Mouse (Mus musculus): ENCODE results near the gene Frmd4b.

DNA sequence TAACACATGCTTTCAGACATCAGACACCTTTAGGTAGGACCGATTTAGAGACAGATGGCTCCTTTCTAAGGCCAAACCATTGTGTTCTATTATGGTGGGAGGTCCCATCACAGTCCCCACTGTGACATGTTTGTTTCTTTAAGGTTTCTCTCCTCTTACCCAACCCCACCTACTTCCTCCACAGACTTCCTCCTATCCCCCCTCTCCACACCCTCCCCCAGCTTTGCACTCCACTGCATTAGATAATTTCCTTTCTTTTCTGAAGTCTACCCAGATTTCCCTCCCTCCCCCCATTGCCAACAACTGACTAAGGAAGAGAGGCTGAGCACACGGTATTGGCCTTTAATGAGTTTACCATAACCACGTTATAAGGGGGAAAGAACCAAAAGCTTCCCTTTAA is 159.4 kb downstream of the Frmd4b start:
- no peak for TF ChIP-seq CTCF (IDR thresholded peaks at IDR 0.05; ENCODE audit: borderline replicate concordance, control insufficient read depth, extremely low read depth, insufficient read depth, low read length, poor library complexity)
- no peak for TF ChIP-seq POLR2A (IDR thresholded peaks at IDR 0.05; ENCODE audit: control insufficient read depth, extremely low read depth, insufficient read depth, low read length, poor library complexity)

Measured in thymus, adult 2 months (tissue).